Mouse (Mus musculus): ENCODE measurements around the gene Kcnrg. TPM values are rescaled to one million over a fixed set of nuclear protein-coding genes. Genes with fewer than 3 reads are reported as not detected.
"Not testable (repeated sequence)": the region's sequence is repeated elsewhere in the genome, so short reads cannot be mapped to it uniquely, and the experiment has no call there.

Kcnrg gene
- polyA plus RNA-seq, 1 experiment = not detected

- Histone ChIP-seq H3K27ac (ENCODE audit: insufficient read depth, low read length) (no peak overlapping the region), H3K4me3 (ENCODE audit: extremely low read depth, insufficient read depth, insufficient read length) (no peak overlapping the region), H3K36me3 (ENCODE audit: control insufficient read depth, insufficient read depth, low read length) (no peaks in the 10 kb centered on the region), H3K4me1 (ENCODE audit: control insufficient read depth, insufficient read depth, insufficient read length) (no peaks in the 10 kb centered on the region), H3K27me3 (ENCODE audit: control insufficient read depth, insufficient read depth, low read length) (no peaks in the 10 kb centered on the region)
- no peak for TF ChIP-seq POLR2A (IDR thresholded peaks at IDR 0.05; ENCODE audit: low read depth, low read length)
- no peak for TF ChIP-seq CTCF (IDR thresholded peaks at IDR 0.05; ENCODE audit: extremely low read depth, insufficient read depth, insufficient read length, insufficient replicate concordance)
- DNase-seq (ENCODE audit: low read depth in 1 of 2, low spot score in 2 of 2) = no peak
- 82% methylated on average over 9 of the region's 9 CpGs for WGBS
Measured at GRCm38 (mm10) chr14:61601348-61601747, 5.9 kb upstream of the Kcnrg start.

GRCm38 (mm10) chr14:61603069-61603755, 4.0 kb upstream of the Kcnrg start:
- Histone ChIP-seq H3K4me1 (ENCODE audit: control insufficient read depth, insufficient read depth, insufficient read length) (no peaks in the 10 kb centered on the region), H3K4me3 (ENCODE audit: extremely low read depth, insufficient read depth, insufficient read length) (no peak overlapping the region), H3K27ac (ENCODE audit: insufficient read depth, low read length) (no peak overlapping the region), H3K36me3 (ENCODE audit: control insufficient read depth, insufficient read depth, low read length) (no peaks in the 10 kb centered on the region), H3K27me3 (ENCODE audit: control insufficient read depth, insufficient read depth, low read length) (no peaks in the 10 kb centered on the region)
- TF ChIP-seq POLR2A (IDR thresholded peaks at IDR 0.05; ENCODE audit: low read depth, low read length) (no peak), CTCF (IDR thresholded peaks at IDR 0.05; ENCODE audit: extremely low read depth, insufficient read depth, insufficient read length, insufficient replicate concordance) (no peak)
- WGBS = 94% methylated on average over 8 of the region's 8 CpGs
- no peak for DNase-seq (ENCODE audit: low read depth in 1 of 2, low spot score in 2 of 2)

GRCm38 (mm10) chr14:61604081-61604480, 3.2 kb upstream of the Kcnrg start:
- DNase-seq (ENCODE audit: low read depth in 1 of 2, low spot score in 2 of 2) = no peak

GRCm38 (mm10) chr14:61606088-61606487, 1.2 kb upstream of the Kcnrg start:
- not testable (repeated sequence) for H3K27me3 ChIP-seq (ENCODE audit: control insufficient read depth, insufficient read depth, low read length); H3K4me1 ChIP-seq (ENCODE audit: control insufficient read depth, insufficient read depth, insufficient read length); H3K4me3 ChIP-seq (ENCODE audit: extremely low read depth, insufficient read depth, insufficient read length); H3K27ac ChIP-seq (ENCODE audit: insufficient read depth, low read length); DNase-seq (ENCODE audit: low read depth in 1 of 2, low spot score in 2 of 2); H3K36me3 ChIP-seq (ENCODE audit: control insufficient read depth, insufficient read depth, low read length)
- 88% methylated on average over 2 of the region's 2 CpGs for WGBS

More at GRCm38 (mm10) chr14:61604081-61604480, 3.2 kb upstream of the Kcnrg start:
- H3K36me3 ChIP-seq (ENCODE audit: control insufficient read depth, insufficient read depth, low read length) = no peaks in the 10 kb centered on the region
- WGBS = 85% methylated on average over 3 of the region's 3 CpGs
- no peak for TF ChIP-seq POLR2A (IDR thresholded peaks at IDR 0.05; ENCODE audit: low read depth, low read length)
- TF ChIP-seq CTCF (IDR thresholded peaks at IDR 0.05; ENCODE audit: extremely low read depth, insufficient read depth, insufficient read length, insufficient replicate concordance) = no peak
- H3K27ac ChIP-seq (ENCODE audit: insufficient read depth, low read length) = no peak overlapping the region
- H3K4me3 ChIP-seq (ENCODE audit: extremely low read depth, insufficient read depth, insufficient read length) = no peak overlapping the region
- H3K27me3 ChIP-seq (ENCODE audit: control insufficient read depth, insufficient read depth, low read length) = no peaks in the 10 kb centered on the region
- no peaks in the 10 kb centered on the region for H3K4me1 ChIP-seq (ENCODE audit: control insufficient read depth, insufficient read depth, insufficient read length)

GRCm38 (mm10) chr14:61611766-61612165, 4.5 kb downstream of the Kcnrg start:
- H3K4me3 ChIP-seq (ENCODE audit: extremely low read depth, insufficient read depth, insufficient read length) = no peak overlapping the region
- no peaks in the 10 kb centered on the region for H3K27me3 ChIP-seq (ENCODE audit: control insufficient read depth, insufficient read depth, low read length)
- H3K27ac ChIP-seq (ENCODE audit: insufficient read depth, low read length) = no peak overlapping the region
- DNase-seq (ENCODE audit: low read depth in 1 of 2, low spot score in 2 of 2) = no peak
- TF ChIP-seq POLR2A (IDR thresholded peaks at IDR 0.05; ENCODE audit: low read depth, low read length) (no peak), CTCF (IDR thresholded peaks at IDR 0.05; ENCODE audit: extremely low read depth, insufficient read depth, insufficient read length, insufficient replicate concordance) (no peak)
- H3K4me1 ChIP-seq (ENCODE audit: control insufficient read depth, insufficient read depth, insufficient read length) = no peaks in the 10 kb centered on the region
- whole genome bisulfite sequencing = 91% methylated on average over 5 of the region's 5 CpGs
- no peaks in the 10 kb centered on the region for H3K36me3 ChIP-seq (ENCODE audit: control insufficient read depth, insufficient read depth, low read length)

GRCm38 (mm10) chr14:61613319-61613718, 6.1 kb downstream of the Kcnrg start:
- Histone ChIP-seq H3K4me3 (ENCODE audit: extremely low read depth, insufficient read depth, insufficient read length) (no peak overlapping the region), H3K36me3 (ENCODE audit: control insufficient read depth, insufficient read depth, low read length) (no peaks in the 10 kb centered on the region), H3K27ac (ENCODE audit: insufficient read depth, low read length) (no peak overlapping the region), H3K4me1 (ENCODE audit: control insufficient read depth, insufficient read depth, insufficient read length) (no peaks in the 10 kb centered on the region), H3K27me3 (ENCODE audit: control insufficient read depth, insufficient read depth, low read length) (no peaks in the 10 kb centered on the region)
- DNase-seq (ENCODE audit: low read depth in 1 of 2, low spot score in 2 of 2) = no peak
- 94% methylated on average over 2 of the region's 2 CpGs for WGBS
- TF ChIP-seq POLR2A (IDR thresholded peaks at IDR 0.05; ENCODE audit: low read depth, low read length) (no peak), CTCF (IDR thresholded peaks at IDR 0.05; ENCODE audit: extremely low read depth, insufficient read depth, insufficient read length, insufficient replicate concordance) (no peak)

GRCm38 (mm10) chr14:61620371-61620770, 13.1 kb downstream of the Kcnrg start:
- WGBS = 71% methylated on average over 2 of the region's 2 CpGs
- Histone ChIP-seq H3K27ac (ENCODE audit: insufficient read depth, low read length) (no peak overlapping the region), H3K4me3 (ENCODE audit: extremely low read depth, insufficient read depth, insufficient read length) (no peak overlapping the region), H3K4me1 (ENCODE audit: control insufficient read depth, insufficient read depth, insufficient read length) (no peaks in the 10 kb centered on the region), H3K27me3 (ENCODE audit: control insufficient read depth, insufficient read depth, low read length) (no peaks in the 10 kb centered on the region), H3K36me3 (ENCODE audit: control insufficient read depth, insufficient read depth, low read length) (no peaks in the 10 kb centered on the region; the same call in 1 of the 2 replicates)
- DNase-seq (ENCODE audit: low read depth in 1 of 2, low spot score in 2 of 2) = no peak
- TF ChIP-seq POLR2A (IDR thresholded peaks at IDR 0.05; ENCODE audit: low read depth, low read length) (no peak), CTCF (IDR thresholded peaks at IDR 0.05; ENCODE audit: extremely low read depth, insufficient read depth, insufficient read length, insufficient replicate concordance) (no peak)

Data from spleen, adult 2 months (tissue).